Mouse (Mus musculus): ENCODE results near the gene Spdl1.
A peak's percentile ranks its signal among the peaks of the same experiment; 100 is the strongest.

The Spdl1 gene

GRCm38 (mm10) chr11:34833318-34834086, at the start of gene Spdl1:
Gene Spdl1 (minus strand): TSS chr11:34833641.
- DNase-seq (ENCODE audit: low spot score in 2 of 2) = peak; percentile 94 to 97

- DNase-seq (ENCODE audit: low spot score in 2 of 2) = no peak
Measured at GRCm38 (mm10) chr11:34881528-34881927, 48.1 kb upstream of the Spdl1 start.

- DNase-seq (ENCODE audit: low spot score in 2 of 2) = no peak
Measured at GRCm38 (mm10) chr11:34879678-34880077, 46.2 kb upstream of the Spdl1 start.

GRCm38 (mm10) chr11:34873861-34874260, 40.4 kb upstream of the Spdl1 start:
- DNase-seq (ENCODE audit: low spot score in 2 of 2) = no peak

GRCm38 (mm10) chr11:34872432-34872831, 39.0 kb upstream of the Spdl1 start:
- DNase-seq (ENCODE audit: low spot score in 2 of 2) = no peak

- no peak for DNase-seq (ENCODE audit: low spot score in 2 of 2)
Measured at GRCm38 (mm10) chr11:34871991-34872390, 38.5 kb upstream of the Spdl1 start.

- no peak for DNase-seq (ENCODE audit: low spot score in 2 of 2)
Measured at GRCm38 (mm10) chr11:34871456-34871855, 38.0 kb upstream of the Spdl1 start.

- no peak for DNase-seq (ENCODE audit: low spot score in 2 of 2)
Measured at GRCm38 (mm10) chr11:34868626-34869025, 35.2 kb upstream of the Spdl1 start.

GRCm38 (mm10) chr11:34865741-34866270, 32.4 kb upstream of the Spdl1 start:
- no peak for DNase-seq (ENCODE audit: low spot score in 2 of 2)

- no peak for DNase-seq (ENCODE audit: low spot score in 2 of 2)
Measured at GRCm38 (mm10) chr11:34865181-34865580, 31.7 kb upstream of the Spdl1 start.

GRCm38 (mm10) chr11:34856652-34857051, 23.2 kb upstream of the Spdl1 start:
- DNase-seq (ENCODE audit: low spot score in 2 of 2) = no peak

GRCm38 (mm10) chr11:34846268-34846652, 12.8 kb upstream of the Spdl1 start:
- DNase-seq (ENCODE audit: low spot score in 2 of 2) = no peak

- DNase-seq (ENCODE audit: low spot score in 2 of 2) = no peak
Measured at GRCm38 (mm10) chr11:34845567-34846267, 12.3 kb upstream of the Spdl1 start.

GRCm38 (mm10) chr11:34843517-34843916, 10.1 kb upstream of the Spdl1 start:
- peak in 1 of 2 experiments; percentile 50 for DNase-seq (ENCODE audit: low spot score in 2 of 2)

- DNase-seq (ENCODE audit: low spot score in 2 of 2) = no peak
Measured at GRCm38 (mm10) chr11:34840283-34840682, 6.8 kb upstream of the Spdl1 start.

GRCm38 (mm10) chr11:34839051-34839450, 5.6 kb upstream of the Spdl1 start:
- DNase-seq (ENCODE audit: low spot score in 2 of 2) = peak; percentile 38 to 39

- DNase-seq (ENCODE audit: low spot score in 2 of 2) = no peak
Measured at GRCm38 (mm10) chr11:34836272-34836671, 2.8 kb upstream of the Spdl1 start.

GRCm38 (mm10) chr11:34832678-34833077, 763 bp downstream of the Spdl1 start:
- no peak for DNase-seq (ENCODE audit: low spot score in 2 of 2)

GRCm38 (mm10) chr11:34827803-34828202, 5.6 kb downstream of the Spdl1 start:
- DNase-seq (ENCODE audit: low spot score in 2 of 2) = no peak

- DNase-seq (ENCODE audit: low spot score in 2 of 2) = no peak
Measured at GRCm38 (mm10) chr11:34826940-34827339, 6.5 kb downstream of the Spdl1 start.

- DNase-seq (ENCODE audit: low spot score in 2 of 2) = no peak
Measured at GRCm38 (mm10) chr11:34824791-34825190, 8.7 kb downstream of the Spdl1 start.

GRCm38 (mm10) chr11:34814767-34815166, 18.7 kb downstream of the Spdl1 start:
- DNase-seq (ENCODE audit: low spot score in 2 of 2) = peak in 1 of 2 experiments; percentile 35

GRCm38 (mm10) chr11:34814319-34814718, 19.1 kb downstream of the Spdl1 start:
- no peak for DNase-seq (ENCODE audit: low spot score in 2 of 2)

Measured in thymus, postnatal 10 days (tissue).